Mouse (Mus musculus) small intestine, adult 2 months (tissue): ENCODE results near the gene Hipk2.

Experiments
- CTCF ChIP-seq: fragments of 200-500 bp; IDR thresholded peaks from 2 replicates; pipeline ENCODE4 v1.5.1; 2012; ENCODE audit warnings: low read depth, mild to moderate bottlenecking, control low read depth, inconsistent platforms, low read length, moderate library complexity, mixed read lengths; ENCODE audit not compliant: insufficient replicate concordance, insufficient read length; ENCODE audit errors: extremely low read depth
- POLR2A ChIP-seq: fragments of 200-500 bp; IDR thresholded peaks from 2 replicates; pipeline ENCODE4 v1.6.1; 2012; ENCODE audit warnings: low read depth, mild to moderate bottlenecking, control low read depth, inconsistent platforms, low read length, moderate library complexity

DNA sequence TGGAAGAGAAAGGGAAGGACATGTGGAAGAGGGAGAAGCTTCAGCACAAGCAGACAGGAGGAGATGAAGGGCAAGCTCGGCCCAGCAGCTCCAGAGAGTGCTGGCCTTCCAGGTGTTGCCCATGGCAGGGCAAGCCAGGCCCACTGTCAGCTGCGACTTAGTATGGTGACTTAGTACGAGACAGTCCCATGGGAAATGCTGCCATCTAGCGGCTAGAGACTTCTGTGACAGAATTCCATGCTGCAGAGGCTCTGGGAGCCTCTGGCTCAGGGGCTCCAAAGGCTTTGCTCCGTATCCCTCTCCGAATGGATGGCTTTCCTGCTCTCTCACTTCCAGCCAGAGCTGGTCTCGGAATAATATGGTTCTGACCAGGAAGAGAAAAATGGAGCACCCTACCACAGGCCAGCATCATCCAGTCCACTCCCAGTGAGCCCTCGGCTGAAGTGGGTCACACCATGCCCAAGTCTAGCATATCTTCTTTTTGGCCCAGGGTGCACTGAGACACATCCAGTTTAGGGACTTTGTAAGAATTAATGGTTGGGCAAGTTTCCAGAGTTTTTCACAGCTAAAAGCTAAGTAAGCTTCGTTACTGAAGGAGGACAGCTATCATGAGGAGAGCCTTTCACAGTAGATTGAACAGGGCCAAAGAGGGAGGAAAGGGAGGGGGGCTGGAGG, 180.4 kb downstream of the Hipk2 start:
- TF ChIP-seq CTCF: peak; percentile 81; the same call in 1 of the 2 replicates
- TF ChIP-seq POLR2A: no peak
